Mouse (Mus musculus) urinary bladder, adult 2 months (tissue): ENCODE results near the gene Medag. TPM values are rescaled to one million over a fixed set of nuclear protein-coding genes. Genes with fewer than 3 reads are reported as not detected.
A peak's percentile ranks its signal among the peaks of the same experiment; 100 is the strongest.

Source experiments
- DNase-seq: peaks from one replicate; pipeline ENCODE4 v3.0.0; 2022; ENCODE audit warnings: low spot score
- polyA plus RNA-seq: library from polyadenylated mRNA; depleted of rRNA; stranded (reverse); fragments of >200 nt; gene quantifications from 2 replicates; pipeline ENCODE4 v1.2.3, GENCODE M21; 2012; rRNA removed

Gene Medag
- 30.4 and 31.6 TPM in 2 replicates for polyA plus RNA-seq

DNA sequence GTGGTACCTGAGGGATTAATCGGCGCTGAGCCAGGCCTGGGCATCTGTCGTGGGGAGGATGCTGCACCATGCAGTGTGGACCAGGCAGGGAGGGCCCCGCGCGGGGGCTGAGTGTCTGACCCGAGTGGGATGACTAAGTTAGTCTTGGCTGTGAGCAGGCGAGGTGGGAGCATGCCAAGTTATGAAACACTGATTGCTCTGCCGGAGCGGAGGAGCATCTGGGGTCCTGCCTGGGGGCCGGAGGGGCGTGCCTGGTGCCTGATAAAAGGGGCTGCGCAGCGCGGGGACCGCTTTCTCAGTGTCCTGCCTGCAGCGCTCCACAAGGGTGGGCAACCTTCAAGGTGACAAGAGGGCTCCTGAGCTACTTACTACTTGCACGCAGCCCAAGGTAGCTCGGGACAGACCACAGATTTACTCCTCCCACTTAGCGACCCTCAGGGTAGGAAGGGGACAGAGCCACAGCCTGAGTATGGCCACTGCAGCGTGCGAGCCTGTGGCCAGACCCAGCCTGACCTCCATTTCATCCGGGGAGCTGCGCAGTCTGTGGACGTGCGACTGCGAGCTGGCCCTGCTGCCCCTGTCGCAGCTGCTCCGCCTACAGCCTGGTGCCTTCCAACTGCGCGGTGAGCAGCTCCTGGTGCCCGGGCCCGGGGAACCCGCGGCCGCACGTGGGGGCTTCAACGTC, at the start of gene Medag:
Gene Medag (plus strand): TSS at position 241 of the 685 bp plus-strand sequence.
- DNase-seq: peak; percentile 63

DNA sequence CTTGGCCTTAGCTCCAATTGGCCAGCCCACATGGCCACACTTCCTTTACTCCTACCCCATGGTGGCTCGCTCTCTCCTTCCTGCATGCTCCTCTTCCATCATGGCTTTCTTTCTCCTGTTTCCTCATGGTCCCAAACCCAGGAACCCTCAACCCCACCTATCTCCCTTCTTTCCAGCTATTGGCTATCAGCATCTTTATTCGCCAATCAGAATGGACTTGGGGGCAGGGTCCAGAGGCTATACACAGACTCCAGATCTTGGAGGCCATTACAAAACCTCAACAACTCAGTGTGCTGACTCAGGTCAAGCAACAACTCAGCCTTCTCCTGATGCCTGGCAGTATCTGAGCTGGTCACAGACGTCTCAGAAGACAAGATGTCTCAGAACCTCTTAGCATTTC, 48.9 kb upstream of the Medag start:
- no peak for DNase-seq

DNA sequence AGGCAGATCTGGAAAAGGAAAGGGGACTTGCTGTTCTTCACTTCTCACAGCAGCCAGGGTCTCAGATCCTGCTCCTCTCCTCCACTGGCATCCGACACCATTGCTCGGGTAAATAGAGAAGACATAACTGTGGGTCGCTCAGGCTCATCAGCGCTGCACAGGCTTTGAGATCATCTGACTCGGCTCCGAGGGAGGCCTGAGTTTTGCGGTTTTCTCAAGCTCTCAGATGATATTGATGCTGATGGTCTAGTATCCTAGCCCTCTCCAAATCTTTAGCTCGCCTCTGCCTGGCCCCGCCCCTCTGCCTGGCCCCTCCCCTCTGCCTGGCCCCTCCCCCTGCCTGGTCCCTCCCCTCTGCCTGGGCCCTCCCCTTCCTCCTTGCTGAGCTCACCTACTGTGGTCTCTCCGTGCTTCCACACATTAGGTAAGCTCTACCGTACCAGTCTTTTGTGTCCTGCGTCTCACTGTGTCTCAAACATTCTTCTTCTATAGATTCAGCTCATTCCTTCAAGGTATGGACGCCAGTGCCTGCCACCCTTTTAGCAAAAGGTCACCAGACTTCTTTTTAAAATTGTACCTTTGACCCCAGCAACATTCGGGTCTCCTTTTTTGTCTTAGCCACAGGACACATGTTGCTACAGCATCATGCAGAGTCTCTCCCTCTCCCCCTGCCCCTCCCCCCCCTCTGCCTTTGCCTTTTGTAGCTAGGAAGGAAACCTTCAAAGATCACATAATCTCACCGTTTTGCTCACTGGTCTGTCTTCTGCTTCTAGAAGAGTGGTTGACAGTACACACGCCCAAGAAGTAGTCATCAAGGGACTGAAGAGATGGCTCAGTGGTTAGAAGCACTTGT, 47.4 kb upstream of the Medag start:
- DNase-seq: no peak

DNA sequence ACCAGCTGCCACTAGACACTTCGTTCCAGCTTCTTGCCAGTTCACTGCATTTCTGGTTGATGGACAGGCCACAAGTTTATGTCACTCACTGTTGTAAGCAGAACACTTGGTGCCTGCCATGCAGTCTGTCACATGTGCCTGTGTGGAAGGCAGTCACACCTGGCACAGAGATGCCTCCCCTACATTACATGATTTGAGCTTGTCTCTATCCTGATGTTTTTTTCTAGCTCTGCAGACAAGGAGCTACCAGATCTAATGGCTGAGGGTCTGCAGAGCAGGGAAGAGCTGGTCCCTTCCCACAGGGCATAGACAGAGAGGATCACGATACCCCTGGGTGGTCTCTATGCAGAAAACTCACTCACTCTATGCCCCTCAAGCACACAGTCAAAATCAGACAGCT, 44.5 kb upstream of the Medag start:
- DNase-seq: no peak

DNA sequence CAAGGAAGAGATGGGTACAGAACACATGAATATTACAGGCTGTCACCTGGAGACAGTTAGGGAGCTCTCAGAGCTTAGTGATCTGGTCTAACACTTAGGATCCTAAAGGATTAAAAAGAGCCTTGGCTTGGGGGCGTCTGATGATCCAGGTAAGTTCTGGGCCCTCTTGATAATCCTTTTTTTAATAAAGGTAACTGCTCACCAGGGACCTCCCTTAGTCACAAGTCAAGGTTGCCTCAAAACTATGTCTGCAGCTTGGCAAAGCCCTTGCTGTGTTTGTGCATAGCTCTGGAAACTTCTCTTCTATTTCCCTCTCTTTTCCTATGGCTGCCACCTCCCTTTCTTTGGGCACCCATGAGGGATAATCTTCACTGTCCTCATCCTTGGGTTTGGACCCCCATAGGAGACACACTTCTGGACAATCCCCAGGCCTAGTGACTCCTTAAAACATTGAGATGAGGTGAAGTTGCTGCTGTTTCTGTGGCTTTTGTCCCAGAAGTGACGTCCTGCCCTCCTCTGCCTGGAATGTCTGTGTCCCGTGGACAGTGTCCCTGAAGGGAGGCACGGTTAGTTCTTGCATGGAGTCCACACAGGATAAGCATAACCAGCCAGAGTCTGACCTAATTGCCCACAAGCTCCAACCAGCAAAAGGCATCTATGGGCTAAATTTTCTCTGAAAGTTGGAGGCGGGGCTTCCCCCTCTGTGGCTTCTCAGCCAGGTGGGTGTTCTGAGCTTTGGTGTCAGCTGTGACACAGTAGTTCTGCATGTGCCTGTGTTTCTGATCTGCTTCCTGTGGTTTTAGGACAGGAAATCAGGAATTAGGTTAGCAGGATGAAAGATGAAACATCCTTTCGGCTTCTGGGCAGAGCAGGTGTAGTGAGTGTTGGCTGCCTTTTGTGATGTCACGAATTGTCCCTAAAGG, 43.7 kb upstream of the Medag start:
- DNase-seq: no peak

DNA sequence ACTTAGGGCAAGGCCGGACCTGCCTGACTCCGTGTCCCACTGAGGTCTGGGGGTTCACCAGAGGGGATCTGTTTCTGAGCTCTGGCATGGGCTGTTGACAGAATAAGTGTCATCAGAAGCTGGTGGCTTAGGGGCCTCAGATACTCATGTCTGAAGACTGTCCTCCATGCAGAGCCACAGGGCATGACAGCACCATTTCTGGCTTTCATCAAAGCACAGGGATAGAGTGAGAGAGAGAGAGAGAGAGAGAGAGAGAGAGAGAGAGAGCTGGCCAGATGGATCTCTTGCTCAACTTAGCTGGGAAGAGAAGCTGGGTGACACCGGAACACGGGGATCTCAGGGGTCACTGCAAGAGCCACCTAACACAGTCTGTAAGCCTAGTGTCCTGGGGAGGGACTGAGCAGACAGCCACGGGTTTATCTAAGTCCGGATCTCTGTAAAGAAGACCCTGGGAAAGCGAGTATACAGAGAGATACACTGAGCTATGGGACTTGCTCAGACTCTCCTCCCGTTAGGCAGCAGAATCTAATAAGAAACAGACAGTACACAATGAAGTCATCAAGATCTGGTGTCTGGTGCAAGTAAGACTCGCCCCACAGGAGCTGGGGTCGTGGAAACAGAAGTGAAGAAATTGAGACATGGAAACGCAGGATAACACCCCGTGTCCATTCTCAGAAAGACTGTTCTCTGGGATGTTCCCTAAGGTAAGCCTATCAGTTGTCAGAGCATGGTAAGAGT, 42.8 kb upstream of the Medag start:
- DNase-seq: no peak

DNA sequence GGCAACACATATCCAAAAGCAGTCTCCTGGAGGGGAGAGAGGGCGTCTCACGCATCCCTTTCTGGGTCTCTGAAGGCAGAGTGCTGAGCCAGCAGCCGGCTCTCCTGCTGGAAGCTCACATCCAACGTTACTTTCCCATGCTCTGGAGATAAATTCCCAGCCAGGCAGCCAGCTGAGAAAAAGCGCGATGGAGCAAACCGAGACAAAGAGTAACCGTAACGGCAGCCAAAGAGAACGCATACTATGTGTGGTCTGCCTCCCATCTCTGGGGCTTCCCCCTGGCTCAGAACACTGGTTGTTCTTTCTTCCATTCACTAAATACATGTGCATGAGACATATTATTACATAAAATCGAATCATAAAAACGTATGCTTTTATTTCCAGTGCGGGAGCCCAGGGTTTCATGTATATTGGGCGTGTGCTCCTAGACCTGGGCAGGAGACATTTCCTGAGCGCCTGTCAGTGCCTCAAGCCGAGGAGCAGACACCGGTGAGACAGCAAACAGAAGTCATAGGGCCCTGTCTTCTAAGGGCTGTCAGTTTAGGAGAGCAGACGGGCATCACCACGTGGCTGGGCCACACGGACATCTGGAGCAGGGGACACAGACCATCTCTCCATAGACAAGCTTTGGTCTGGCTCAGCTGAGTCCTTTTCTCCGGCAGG, 42.0 kb upstream of the Medag start:
- DNase-seq: no peak

DNA sequence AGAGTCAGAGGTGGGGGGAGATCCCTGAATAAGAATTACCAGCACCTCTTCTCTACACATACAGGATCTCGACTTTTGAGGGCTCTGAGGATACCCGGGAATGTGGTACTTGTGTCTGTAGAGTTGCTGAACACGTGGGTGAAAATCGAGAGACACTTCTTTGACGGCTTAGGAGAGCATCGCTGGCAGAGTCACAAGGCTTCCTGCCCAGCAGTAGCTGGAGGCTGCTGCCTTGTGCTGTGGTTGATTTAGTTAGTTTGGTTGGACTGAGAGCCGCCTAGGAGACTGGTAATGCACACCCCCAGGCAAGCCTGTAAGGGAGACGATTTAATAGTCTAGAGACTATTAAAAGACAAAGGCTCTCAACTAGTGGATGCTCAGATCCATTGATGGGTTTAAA, 39.5 kb upstream of the Medag start:
- no peak for DNase-seq

DNA sequence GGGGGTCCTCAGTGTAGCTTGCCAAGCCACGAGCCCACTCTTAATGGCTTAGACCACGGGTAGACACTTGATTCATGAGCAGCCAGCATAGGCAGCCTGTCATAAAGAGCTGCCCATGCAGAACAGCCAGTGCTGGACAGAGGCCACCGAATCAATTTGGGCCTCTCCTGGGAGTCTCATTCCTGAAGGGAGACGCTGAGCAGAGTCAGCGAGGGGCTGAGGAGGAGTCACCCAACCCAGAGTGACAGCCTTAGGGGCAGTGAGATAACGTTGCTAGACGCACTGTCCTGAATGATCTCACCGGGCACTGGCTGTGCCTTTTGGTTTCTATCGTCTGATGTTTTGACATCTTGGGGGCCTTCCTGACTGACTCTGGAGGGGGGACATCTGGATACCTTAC, 38.3 kb upstream of the Medag start:
- DNase-seq: no peak

DNA sequence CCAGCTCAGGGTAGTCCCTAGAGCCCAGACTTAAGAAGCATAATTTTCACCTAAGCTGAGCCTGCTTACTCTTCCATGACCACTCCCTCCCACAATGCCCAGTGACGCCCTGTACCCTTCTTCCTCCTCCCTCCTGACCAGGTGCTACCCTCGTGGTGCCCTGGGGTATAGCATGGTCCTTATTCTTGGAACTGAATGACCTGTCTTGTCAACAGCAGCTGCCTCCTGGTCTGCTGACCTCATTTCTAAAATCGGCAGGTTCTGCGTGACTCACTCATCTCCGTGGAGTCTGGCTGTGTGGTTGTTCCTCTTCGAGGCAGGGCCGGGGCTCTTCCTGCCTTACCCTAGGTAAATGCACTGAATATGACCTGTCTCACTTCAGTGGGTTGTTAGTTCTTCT, 37.5 kb upstream of the Medag start:
- DNase-seq: no peak

DNA sequence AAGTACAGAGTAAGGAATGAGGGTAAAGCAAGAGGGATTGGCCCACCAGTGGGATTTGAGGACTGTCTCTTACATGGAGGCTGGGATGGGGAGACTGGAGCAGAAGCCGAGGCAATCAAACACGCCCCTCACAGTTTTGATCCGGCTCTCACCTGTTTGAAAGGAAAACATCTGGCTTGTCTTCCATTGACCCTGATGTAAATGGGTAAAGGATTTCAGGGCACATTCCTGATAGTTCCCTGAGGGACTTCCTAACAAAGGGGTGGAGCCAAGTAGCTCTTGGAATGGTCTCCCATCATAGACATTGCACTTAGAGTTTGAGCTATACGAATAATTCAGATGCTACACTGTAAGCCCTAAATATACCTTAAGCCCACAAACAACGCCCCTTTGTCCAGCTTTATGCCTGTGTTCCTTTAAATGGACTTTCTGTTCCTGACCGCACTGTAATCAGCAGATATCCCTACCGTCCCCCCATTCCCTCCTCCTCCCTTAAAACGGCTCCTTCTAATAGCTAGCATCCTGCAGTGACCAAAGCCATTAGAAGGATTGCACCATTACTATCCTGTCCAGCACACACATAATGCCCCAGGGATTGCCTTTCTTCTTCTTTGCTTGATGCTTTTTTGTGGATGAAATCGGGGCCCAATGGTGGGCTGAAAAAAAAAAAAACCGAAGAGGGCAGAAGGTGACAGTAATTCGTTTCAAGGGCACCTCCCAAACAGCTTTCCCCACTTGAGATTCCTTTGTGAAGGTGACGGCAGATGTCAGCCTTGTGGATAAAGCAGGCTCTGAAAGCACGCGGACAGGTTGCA, 36.3 kb upstream of the Medag start:
- no peak for DNase-seq

DNA sequence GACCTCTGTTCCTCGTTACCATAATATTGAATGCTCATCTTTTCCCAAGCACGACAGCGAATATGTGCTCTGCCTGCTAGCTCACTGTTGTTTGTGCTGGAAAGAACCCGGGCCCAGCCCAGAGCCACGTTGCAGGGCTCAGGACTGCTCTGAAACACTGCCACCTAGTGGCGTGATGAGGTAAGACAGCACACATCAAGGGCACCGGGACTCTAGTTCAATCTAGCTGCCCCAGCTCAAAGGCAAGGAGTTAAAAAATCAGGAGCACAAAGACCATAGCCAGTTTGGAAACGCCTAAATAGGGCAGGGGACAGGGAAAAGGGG, 35.7 kb upstream of the Medag start:
- DNase-seq: peak; percentile 71

DNA sequence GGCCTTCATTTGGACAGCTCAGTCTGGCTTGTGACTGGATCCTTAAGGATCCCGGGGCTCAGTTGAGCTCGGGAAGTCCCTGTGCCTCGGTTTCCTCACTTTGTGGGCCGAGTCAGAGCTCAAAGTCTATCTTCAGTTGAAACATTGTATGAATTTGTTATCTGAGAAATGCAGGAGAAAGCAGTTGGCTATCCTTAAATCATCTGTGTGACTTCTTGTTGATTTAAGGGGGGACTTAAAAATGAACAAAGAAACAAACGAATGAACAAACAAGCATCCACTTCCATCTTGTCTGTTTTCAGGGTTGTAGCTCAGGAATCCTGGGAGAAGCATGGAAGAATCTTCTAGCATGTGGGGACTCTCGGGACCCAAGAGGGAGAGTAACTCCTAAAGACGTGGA, 35.2 kb upstream of the Medag start:
- no peak for DNase-seq

DNA sequence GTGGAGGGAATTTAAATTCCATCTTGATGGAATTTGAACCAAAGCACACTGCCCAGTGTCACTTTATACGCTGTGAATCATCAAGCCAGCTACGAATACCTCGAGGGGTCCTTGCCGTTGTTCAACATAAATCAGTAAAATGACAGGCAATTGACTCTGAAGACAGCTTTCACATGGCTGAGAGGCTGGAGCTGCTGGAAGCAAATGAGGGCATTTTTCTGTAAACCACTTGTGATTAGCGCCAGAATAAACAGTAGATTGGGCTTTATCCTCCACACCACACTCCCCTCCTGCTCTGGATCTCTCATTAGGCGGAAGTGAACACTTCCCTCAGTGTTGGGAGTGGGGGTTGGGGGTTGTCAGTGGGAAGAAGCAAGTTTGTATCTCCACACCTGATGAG, 34.3 kb upstream of the Medag start:
- no peak for DNase-seq

DNA sequence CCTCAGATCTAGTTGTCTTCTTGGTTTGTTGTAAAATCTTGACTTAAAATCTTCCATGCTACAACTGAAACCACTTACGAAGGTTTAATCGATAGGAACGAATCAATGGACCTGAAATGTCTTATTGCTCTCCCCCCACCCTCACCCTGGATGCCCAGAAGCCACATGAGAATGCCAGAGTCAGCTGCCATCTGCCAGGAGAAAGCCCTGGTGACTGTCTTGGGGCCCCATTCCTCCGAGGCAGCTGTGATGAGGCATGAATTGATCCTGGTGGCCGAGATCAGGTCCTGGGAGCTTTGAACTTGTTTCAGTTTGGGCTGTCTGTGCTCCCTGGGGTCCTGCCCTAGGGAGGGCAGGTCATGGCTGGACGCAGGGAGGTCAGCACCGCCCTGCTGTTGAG, 33.0 kb upstream of the Medag start:
- no peak for DNase-seq

DNA sequence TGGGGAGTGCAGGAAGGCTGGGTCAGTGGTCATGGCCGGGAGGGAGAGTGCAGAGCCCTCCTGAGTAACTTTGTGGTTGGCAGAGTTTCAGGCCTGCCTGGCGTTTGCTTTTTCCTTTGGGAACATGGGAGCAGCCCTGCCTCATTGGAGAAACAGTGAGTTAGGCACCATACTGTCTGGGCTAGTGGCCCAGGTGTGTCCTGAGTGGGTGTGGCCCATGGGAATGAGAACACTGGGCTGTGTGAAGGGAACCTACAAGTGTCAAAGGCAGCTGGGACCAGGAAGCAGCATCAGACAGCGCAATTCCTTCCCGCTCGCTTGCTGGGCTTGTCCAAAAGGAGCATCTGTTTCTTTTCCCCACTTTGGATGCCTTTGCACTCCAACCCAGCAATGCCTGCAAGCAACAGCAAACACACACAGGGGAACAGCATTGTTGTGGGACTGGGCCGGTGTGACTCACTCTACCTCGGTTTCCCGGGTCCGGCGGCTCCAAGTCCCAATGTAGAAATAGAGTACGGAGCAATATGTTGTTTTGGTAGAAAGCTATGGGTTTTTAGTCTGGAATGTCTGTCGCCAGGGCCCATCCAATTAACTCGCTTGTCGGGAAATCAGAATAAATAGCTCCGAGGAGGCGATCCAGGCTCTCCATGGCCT, 32.3 kb upstream of the Medag start:
- no peak for DNase-seq

DNA sequence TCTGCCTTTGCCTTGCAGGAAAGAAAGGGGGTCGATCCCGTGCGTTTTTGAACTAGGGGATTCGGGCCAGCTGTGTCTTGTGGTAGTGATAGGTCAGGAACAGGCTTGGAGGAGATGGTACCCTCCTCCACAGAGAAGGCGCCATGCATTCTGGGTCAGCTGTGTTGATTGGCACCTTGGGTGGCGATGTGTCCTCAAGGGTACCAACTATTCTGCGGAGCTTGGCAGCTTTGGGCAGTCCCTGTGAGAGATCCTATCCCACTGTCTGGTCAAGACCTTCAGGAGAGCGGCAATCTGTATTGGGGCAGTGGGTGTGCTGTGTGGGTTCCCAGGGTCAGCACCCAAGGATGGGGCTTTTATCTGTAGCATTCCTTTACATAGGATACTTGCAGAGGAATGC, 31.7 kb upstream of the Medag start:
- DNase-seq: no peak

DNA sequence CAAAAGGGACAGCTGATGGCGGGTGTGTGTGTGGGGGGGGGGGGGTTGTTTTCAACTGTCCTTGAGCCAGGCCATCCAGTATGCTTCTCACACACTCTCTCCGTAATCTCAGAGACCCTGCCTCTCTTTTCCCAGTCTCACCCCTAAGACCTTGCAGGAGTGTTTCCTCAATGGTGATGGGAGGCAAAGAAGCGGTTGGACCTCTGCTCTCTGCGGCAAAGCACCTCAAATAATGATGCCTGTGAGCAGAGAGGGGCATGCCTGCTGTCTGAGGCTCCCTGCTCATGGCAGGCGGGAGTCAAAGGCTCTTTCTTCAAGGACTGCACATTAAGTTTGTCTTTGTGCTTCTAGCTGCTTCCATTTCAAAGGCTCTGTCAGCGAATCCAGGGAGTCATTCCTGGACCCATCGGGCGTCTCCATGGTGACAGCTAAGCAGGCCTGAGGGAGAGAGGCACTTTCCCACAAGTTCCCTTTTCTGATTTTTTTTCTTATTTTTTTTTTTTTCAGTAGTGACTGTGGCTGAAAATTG, 31.1 kb upstream of the Medag start:
- DNase-seq: no peak

DNA sequence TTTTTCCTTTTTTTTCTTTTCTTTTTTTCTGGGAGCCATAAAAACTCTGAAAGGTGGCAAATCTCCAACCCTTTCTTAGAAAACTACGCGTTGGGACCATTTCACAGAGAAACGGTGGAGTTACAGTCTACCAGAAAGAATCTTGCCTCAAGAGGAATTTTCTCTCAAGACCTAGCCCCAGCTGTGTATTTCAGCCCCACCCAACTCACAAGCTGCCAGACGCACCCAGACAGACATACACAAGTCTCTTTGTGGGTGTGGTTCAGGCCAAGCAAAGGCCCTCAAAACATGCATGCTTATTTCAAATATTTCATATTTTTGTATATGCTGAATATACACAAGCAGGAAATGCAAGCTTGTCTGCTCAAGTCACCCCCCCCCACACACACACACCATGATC, 29.6 kb upstream of the Medag start:
- DNase-seq: no peak

DNA sequence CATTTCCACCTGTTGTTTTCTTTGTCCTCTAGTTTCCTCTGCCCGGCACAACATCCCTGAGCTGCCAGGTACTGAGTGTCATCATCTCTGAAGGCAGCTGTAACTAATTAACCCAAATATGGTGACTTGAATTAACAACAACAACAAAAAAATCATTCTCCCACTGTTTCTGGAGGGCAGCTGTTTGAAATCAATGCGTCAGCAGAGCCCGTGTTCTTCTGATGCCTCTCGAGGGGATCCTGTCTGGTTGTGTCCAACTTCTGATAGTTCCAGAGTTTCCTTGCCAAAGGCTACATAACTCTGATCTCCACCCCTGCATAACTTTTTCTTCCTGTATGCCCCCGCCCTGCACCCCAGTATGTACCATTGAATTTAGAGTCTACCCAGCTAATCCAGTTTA, 28.9 kb upstream of the Medag start:
- DNase-seq: no peak
